Mouse (Mus musculus): ENCODE measurements around the gene Ramp3.

DNA sequence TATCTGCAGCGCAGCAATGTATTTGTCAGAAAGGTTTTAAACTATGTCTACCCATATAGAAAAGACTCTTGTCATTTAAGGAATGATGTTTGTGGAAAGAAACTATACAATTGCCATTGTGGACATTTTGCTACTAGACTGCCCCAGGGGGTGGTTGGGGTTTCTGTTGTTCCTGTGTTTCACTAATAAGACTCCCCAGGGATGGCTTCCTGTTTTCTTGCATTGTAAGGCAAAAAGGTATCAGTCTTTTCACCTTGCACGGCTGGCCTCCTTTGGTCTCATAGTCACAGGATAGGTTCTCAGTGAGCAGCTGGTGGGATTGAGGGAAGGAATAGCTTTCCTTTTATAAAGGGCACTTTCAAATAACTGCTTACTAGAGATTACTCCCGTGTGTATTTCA, 26.4 kb downstream of the Ramp3 start:
- TF ChIP-seq CTCF (IDR thresholded peaks at IDR 0.05; ENCODE audit: extremely low read depth, insufficient read depth, low read length), result no peak
- no peak for TF ChIP-seq POLR2A (IDR thresholded peaks at IDR 0.05; ENCODE audit: extremely low read depth, insufficient read depth, low read length)
